Mouse (Mus musculus): ENCODE results near the gene Nlk.

The Nlk gene

DNA sequence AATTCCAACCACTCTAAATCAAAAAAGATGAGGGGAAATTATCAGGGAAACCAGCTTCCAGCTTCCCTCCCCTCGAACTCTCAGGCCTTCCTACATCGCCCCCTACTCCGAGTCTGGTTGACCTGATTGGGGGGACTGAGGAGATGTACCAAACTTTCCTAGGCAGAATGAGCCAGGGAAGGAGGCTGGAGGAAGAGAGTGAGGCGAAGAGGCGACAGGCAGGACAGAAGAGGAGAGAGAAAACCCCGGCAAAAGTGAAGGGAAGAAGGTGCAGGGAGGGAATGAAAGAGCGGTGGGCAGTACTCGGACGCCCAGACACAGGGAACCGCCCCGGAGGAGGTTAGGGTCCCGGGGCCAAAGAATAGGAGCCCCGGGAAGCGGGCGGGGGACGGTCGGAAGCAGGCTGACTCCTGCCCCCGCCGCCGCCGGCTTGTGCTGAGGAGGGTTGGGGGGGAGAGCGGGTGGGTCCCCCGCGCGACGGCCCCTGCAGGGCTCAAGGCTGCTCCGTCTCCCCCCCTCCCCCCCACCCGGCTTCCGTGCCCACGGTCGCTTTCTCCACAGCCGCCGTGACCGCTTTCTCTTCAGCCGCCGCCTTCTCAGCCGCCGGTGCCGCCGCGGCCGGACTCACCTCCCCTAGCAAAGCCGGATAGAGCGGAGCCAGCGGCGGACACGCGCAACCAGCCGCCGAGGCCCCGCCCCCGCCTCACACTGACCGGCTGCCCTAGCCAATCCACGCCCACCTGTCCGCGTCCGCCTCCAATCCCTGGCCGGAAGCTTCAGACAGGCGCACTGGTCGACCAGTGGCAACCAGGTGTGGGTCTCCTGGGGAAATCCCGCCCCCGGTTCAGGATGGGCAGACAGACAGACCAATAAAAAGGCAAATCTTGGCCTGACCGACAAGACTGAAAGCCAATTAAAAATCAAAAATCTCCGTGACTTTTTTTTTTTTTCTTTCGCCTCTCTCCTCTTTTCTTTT is at the start of gene Nlk:
Gene Nlk, minus strand, starts transcription at position 597 of the 976 bp plus-strand sequence.
- peak; percentile 100 for DNase-seq

DNA sequence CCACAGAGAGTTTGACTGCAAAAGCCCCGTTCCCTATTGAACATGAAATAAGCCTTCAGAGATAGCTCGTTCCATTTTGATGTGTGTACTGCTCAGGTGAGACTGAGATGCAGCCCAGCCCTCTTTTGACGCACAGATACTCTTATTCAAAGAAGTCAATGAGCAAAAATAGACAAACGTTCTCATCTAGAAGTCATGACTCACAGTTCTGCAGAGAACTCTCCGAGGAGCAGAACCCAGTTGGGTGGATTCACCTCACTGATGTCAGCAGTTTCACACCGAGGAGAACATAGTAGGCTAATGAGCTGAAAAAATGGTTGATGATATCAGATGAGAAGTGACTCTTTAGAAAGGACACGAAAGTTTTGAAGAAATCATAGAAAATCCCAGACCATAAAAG is 49.1 kb upstream of the Nlk start:
- DNase-seq, result no peak

DNA sequence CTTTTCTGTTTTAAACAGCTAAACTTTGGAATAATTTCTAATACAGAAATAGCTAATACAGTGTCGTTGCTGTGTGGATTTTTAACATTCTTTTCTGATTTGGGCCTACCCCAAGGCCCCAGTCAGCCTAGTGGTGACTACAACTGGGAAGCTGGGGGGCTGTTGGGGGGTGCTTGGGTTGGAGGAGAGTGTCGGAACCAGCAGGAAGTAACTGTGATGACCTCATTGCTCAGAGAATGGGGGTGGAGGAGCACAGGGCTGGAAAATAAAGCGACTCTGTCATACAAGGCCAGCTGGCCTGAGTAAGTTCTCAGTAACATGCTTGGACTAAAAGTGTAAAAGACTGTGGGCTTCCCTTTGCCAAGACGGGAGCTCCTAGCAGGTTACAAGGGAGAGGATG is 48.3 kb upstream of the Nlk start:
- DNase-seq, result peak; percentile 19 to 52

DNA sequence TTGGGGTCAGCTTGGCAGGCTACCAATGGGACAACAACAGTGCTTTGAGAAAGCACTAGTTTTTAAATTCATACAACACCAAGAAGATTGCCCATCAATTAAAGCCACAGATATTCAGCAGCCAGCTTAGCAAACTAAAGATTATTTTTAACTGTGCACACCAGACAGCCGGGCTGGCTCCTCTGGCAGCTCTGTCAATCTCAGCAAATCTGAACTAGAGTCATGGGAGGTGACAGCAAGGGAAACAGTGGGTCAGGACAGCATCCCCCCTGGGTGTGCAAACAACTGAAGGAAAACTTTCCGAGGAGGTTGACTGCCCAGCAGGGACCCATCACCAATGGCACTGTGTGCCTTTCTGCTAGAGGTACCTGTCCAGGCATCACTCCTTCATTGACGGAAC is 45.3 kb upstream of the Nlk start:
- DNase-seq, result peak; percentile 14 to 65

DNA sequence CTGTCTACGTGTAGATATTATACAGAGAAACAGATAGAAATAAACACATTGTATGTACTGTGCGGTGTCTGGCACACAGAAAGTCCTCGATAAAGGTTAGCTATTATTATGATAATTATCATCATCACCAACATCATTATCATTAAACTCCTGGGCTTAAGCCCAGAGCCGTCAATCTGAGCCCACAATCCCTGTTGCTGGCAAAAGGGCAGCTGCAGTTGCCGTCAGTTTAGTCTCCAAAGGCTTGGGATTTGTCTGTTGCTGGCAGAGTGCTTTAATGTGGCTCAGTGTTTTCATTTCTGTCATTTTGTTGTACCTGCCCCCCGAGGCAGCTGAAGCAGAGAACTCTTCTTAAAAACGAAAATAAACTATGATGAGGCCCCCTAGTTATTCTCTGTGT is 44.8 kb upstream of the Nlk start:
- no peak for DNase-seq

DNA sequence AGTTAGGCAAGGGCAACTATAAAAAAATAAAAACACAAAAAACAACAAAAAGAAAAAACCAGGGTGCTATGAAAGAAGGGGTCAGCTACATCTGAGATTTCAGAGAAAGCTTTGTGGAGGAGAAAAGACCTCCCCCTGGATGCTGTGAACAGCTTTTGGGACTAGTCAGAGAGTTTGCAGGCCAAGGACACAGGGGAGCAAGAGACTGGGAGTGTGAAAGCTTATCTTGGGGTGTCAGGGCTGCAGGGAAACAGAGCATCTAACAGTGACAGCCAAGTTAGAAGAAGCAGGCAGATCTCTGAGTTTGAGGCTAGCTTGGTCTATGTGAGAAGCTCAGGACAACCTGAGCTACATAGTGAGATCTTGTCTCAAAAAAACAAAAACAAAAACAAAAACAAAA is 42.2 kb upstream of the Nlk start:
- DNase-seq, result no peak

DNA sequence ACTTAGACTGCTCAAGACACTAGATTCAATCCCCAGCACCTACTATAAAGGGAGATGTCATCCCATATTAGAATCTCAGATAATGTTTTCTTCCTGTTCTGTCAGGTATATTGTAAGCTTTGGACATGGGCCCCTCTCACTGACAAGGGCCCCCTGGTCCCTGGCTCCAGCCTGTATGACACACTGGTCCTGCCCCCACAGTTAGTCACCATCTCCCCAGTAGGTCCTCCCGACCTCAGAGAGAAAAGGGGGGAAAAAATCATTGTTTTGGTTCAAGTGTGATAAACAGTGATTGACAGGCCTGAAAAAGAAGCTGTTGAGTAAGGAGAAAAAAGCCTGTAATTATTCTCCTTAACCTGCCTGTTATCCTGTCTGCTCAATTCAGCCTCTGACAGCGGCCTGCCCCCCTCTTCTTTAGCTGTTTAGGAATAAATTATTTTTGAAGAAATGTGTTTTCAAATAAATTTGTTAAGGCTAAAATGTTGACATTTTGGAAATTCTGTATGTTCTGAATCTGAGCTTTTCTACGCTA is 39.8 kb upstream of the Nlk start:
- no peak for DNase-seq

DNA sequence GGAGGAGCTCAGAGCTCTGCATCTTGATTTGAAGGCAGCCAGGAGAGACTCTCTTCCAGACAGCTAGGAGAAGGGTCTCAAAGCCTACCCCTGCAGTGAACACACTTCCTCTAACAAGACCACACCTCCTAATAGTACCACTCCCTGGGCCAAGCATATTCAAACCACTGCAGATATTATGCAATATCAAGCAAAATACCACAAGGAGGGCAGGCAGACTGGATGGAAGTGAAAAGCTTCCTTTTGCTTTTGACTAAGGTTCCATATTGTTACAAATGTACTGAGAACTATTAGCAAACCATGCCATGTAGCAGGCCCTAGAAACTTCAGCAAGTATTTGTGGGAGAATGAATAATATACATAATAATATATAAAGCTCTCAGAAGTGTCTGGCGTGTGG is 38.0 kb upstream of the Nlk start:
- no peak for DNase-seq

DNA sequence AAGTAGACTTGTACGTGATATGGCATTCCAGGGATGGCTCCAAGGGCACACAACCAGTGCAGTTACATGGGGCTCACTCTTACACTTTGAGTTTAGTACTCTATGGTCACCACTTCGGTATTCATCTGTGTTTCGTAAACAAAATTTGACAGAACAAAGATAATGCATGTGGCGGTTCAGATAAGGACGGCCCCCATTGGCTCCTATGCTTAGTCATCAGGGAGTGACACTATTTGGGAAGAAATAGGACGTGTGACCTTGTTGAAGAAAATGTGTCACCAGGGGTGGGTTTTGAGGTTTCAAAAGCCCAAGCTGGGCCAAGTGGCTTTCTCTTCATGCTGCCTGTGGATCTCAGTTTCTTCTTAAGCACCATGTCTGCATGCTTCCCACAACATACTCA is 35.4 kb upstream of the Nlk start:
- no peak for DNase-seq

DNA sequence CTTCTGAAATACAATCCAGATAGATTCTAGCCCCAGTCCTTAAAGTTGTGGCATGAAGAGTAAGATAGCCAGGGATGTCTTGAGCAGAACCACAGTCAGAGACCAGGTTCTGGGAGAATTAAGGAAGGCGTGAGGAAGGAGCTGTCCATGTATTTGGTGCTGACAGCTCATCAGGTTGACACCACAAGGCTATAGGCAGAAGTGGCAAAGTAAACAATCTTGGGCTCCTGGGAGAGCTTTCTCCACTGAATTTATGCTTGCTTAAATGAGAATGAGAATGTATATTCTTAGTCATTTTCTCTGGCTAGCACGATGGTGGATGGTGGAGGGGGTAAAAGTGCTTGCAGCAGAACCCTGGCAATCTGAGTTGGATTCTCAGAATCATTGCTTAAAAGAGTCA is 33.7 kb upstream of the Nlk start:
- peak in 1 of 2 experiments; percentile 5 for DNase-seq

DNA sequence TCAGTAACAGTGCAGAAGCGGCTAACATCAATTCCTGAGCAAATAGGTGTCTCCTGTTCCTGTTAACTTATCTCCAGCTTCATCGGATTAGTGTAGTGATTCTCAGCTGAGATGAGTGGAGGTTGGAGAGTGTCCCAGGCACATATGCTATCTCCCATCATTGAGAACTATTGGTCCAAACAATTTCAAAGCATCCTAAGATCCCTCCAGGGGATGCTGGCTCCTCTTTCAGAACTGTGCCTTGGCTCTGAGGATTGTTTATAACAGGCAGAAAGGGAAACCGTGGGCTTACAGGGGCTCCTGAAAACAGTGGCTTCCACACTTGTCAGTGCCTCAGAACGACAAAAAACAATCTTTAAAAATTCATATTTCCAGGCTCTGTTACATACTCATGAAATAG is 30.9 kb upstream of the Nlk start:
- no peak for DNase-seq

DNA sequence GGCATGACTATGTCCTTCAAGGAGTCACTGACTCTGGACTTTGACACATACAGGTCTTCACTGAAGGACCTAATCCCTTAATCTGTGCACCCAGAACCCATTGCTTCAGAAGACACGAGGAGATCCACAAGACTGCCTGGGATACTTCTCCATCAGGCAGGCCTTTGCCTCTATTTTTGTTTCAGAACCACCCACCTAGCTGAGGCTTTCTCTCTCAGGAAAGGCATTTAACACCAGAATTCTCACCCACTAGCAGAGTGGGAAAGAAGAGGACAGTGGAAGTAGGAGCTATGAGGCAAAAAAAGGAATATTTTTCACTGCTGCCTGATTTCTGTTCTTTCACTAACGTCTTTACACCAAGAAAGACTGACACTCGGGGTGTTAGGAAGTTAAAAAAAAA is 29.2 kb upstream of the Nlk start:
- no peak for DNase-seq

DNA sequence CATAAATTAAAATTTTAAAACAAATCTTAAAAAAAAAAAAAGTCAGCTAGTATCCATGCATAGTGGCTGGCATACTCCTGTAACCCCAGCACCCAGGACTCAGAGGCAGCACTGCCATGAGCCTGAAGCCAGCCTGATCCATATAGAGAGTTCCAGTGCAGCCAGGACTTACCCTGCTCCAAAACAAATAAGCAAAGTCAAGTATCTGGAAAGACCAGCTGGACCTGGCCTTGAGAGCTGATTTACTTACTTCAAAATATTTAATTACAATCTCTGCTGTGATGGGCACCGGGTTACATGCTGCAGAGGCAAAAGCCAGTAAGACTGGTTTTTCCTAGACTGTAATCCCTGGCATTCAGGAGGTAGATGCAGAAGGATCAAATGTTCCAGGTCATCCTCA is 27.6 kb upstream of the Nlk start:
- DNase-seq, result peak; percentile 21 to 33

DNA sequence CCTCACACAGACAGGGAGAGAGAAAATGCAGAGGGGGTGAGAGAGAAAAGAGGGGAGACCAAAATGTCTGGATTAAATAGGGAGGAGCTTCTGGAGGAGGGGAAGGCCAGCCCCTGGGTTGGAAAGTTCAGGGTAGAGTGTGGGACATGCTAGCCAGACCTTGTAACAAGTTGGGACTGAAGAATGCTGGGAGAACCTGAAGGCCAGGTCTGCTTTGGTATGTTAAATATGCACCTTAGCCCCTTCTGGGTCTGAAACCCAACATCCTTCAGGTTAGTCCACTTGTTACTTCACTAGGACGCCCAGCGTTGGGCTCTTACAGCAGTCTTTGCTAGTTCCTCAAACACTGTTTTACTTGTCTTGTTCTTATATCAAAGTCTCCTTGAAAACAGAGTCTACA is 24.2 kb upstream of the Nlk start:
- DNase-seq, result peak; percentile 7 to 22

DNA sequence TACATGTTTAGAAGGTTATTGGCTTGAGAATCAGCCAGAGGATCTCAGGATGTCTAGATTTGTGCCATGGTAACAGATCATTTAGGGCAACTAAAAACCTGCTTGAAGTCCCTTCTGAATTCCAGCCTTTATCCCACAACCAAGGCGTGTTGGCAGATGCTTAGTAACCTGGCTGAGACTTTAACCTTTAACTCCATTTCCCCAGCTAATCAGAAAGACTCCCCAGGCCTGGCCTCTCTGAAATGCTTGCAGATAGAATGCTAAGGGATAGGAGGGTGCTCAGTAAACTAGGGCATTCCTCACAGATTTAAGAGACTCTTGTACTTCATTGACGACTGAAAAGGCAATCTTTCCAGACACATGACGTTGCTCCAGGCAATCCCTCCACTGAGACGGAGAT is 20.5 kb upstream of the Nlk start:
- no peak for DNase-seq

DNA sequence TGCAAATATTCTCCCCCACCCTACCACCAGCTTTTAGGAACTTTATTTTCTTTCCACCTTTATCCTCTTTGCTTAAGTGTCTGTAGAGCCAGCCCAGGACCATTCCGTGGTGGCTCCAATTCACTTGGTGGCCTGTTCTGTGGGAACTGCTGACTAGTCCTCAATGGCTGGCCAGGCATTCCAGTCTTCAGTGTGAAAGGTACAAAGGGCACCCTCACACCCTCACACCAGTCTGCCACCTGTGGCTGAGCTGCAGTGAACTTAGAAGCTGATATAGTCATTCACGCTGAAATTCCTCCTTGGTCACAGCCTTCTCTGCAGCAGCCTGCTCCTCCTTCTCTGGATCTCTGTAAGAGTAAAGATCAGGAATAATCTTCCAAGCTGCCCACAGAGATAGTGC is 11.5 kb upstream of the Nlk start:
- DNase-seq, result no peak

DNA sequence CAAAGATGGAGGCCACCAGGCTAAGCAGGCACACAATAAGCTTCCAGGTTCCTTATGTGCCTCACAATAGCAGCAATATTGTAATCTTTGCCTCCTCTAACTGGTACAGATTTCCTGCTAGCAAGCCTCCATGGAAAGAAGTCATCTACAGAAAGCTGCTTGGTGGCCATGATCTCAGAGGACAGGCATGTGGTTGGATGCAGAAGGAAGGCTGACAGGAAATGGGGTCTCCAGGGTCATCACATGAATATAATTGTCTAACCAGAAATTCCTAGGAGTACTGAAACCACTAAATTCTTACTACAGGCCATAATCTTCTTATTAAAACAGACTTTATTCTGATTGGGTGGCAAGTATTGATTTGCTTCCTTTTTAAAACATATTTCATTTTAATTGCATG is 8.9 kb upstream of the Nlk start:
- DNase-seq, result no peak

DNA sequence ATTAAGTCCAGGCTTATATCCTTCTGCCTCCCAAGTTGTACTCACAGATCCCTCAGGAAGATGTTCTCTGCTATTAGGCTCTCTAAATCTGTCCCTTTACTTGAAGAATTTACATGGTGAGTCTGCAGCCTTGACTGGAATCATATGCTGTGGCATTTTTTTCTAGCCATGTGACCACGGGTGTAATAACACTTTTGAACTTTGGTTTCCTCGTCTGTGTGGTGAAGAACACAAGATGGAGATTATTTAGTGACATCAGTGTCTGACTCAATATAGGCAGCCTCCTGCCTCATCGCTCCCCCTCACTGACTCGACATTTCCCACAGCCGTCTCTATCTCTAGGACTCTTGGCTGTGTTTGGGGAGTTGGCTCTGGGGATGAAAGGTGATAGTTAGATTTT is 5.9 kb upstream of the Nlk start:
- no peak for DNase-seq

DNA sequence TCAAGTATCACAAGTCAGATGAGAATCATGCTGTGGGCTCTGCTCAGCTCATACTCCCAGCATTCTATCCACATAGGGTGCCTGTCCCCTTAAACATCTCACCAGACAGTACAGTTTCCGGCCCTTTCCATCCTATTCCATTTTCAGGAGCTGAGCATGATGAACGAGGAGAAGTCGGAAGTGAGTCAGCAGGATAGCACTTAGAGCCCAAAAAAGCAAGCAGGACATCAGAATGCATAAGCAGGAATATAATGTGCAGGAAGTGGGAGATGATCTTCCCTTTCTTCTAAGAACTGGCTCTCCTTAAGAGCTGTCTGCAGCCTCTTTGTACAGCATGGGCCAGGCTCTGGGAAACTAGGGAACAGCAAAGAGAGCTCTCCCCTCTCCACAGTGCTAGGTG is 5.1 kb upstream of the Nlk start:
- no peak for DNase-seq

DNA sequence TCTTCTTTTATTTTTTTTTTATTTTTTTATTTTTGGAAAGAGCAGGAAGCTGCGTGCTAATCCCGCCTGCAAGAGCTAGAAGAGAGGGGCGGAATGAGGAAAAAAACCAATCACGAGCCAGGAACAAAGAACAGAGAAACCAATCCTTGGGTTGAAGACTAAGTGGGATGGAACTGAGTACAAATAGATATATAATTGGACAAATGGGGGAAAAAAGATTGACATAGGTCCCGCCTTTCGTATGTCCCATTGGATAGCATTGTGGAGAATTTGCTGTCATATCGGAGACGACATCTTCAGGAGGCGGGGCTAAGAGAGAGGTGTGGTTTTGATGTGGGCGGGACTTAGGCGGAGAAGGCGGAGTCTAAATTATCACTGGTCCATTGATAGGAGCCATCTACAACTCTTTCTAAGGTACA is 589 bp upstream of the Nlk start:
- peak; percentile 88 to 93 for DNase-seq

DNA sequence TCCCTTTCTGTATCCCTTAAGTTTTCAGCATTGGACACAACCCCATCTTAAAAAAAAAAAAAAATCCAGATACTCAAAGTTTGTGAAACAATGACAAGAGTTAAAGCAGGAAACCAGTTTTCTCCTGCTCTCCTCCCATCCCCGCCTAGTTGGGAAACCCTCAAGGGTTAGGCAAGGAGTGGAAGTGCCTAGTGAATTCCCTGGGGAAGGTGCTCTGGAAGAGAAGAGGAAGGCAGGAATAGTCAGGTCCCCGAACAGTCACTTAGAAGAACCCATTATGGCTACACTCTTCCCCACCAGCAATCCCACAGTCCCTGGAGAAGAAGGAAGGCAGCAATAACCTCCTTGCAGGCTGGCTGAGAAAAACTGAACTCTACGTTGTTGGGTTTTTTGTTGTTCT is 2.9 kb downstream of the Nlk start:
- no peak for DNase-seq

DNA sequence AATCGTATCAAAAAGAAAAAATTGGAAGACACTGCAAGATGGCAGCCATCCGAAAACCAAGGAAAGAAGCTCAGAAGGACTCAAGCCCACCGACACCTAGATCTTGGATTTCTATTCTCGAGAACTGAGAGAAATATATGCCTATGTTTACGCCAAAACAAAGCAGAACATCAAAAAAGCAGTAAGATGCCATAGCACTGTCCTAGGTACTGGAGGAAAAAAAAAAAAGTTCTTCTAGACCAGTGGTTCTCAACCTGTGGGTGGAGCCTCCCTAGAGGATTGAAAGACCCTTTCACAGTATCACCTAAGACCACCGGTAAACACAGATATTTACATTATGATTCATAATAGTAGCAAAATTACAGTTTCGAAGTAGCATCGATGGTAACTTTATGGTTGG is 3.9 kb downstream of the Nlk start:
- no peak for DNase-seq

DNA sequence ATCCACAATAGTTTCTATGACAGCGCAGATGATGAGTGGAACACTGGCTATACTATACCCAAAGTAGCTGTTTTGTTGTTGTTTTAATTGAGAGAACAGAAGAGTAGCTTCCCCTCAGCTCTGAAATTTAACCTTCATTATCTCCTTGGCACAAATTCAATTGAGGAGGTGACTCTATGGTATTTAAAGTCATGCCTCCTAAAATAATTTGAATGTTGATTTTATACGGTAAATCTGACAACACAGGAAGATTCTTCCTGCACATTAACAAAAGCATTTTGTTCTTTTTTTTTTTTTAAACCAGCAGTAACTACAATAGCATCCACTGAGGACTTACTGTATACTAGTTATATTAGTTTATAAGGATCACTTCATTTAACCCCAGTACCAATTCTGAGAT is 6.0 kb downstream of the Nlk start:
- DNase-seq, result no peak

DNA sequence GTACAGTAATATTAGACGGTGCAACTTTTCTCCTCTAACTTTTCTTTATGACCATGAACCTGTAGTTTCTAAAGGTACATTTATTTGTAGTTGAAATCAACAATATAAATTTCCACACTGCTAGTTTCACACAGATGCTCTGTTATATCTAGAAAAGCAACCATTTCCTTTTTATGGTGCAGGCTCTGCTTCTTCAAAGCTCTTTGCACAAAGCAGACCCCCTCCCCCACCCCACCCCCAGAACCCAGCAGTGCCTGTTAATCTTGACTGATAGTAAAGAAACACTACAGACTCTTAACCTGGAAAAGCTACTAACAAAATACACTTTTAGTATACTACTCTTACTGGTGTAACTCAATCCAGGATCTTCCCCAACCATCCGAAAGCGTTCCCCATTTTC is 6.6 kb downstream of the Nlk start:
- DNase-seq, result no peak

DNA sequence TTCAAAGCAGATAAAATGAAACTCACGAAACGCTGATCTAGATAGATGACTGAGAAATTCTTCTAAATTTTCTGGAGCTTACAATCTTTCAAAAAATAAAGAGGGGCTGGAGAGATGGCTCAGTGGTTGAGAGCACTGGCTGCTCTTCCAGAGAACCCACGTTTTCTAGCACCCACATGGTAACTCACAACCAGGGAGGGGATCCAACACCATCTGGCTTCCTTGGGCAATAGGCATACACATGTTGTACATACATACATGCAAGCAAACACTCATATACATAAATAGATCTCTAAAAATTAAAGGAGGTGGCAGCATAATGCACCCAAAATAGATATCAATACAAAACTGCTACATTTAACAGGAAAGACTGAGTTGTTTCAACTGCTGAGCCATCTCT is 16.1 kb downstream of the Nlk start:
- DNase-seq, result no peak

Data from lung, postnatal 4 days (tissue).